Mouse (Mus musculus): Measurements from ENCODE around the gene Hist1h4i. TPM values are rescaled to one million over a fixed set of nuclear protein-coding genes. Genes with fewer than 3 reads are reported as not detected.

The Hist1h4i gene
- polyA plus RNA-seq, 1 experiment from 2014 or later = 52.6 TPM

DNA sequence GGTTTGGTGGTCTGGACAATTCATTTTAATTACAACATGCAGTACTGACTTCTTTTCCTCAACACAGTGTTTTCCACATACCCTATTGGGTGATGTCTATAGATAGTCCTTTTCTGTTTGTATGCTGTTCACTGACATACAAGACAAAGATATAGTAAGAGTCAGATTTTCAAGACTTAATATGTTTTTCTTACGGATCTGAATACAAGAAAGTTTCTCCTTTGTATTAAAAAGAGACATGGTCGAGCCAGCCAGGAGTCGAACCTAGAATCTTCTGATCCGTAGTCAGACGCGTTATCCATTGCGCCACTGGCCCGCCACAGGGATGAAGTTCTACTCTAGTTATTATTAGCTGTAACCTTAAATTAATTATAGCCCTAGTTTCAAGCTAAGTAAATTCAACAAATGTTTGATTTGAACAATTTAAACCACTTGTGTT, 20.2 kb downstream of the Hist1h4i start:
- Histone ChIP-seq H3K9ac (peak overlapping the region; percentile 80), H3K9me3 (replicated peaks) (no peaks in the 10 kb centered on the region), H3K36me3 (no peaks in the 10 kb centered on the region), H3K4me2 (peak overlapping the region; percentile 81), H3K4me1 (replicated peaks) (peaks cover 24% of the 10 kb centered on the region), H3K4me3 (replicated peaks) (peak overlapping the region; percentile 70), H3K27me3 (no peaks in the 10 kb centered on the region), H3K27ac (peak overlapping the region; percentile 76)
- under 1% methylated on average over 8 of the region's 8 CpGs for WGBS (ENCODE audit: insufficient replicate concordance)
- DNase-seq = peak; percentile 76
- ATAC-seq (ENCODE audit: low read depth) = peak; percentile 75

DNA sequence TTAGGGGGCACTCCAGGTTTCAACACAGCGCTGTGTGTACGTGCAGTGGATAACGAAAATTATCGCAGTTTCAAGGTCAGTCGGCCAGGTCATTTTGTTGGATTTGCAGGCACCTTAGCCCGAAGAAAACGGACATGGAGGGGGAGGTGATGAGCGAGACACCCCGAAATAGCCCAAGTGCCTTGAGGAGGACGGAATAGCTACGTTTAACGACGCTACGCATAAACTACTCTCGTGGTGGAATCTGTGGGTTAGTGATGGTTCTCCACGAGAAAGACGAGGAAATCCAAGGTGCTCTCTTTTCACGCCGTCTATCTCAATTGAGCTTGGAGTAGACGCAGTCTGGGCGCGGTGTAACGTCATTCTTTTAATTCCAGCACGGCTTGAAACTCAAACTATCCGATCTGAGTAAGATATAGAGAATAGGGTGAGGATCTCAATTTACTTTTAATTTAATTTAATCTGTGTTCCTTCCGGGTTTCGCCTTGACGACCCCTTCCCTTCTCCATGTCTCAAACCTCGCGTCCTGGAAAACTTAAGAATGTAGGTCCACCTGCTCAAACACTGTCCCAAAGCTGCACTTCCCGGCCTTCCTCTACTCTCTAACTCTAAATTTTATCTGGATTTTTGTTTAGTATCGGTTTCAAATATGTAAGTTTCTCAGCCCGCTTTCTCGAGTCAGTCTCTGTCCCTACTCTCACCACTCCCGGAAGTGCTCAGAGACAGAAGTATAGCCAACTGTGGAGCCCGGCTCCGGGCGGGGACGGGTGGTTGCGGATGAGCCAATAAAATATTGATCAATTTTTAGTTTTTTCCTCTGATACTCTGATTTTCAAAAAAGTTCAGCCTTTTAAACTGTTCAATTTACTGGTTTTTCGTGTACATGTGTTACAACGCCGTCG, 21.0 kb downstream of the Hist1h4i start:
- H3K4me2 ChIP-seq = peak overlapping the region; percentile 81
- ATAC-seq (ENCODE audit: low read depth) = peak; percentile 67
- H3K4me1 ChIP-seq (replicated peaks) = peaks cover 24% of the 10 kb centered on the region
- no peaks in the 10 kb centered on the region for H3K9me3 ChIP-seq (replicated peaks)
- no peak for DNase-seq
- under 1% methylated on average over 44 of the region's 44 CpGs for WGBS (ENCODE audit: insufficient replicate concordance)
- H3K36me3 ChIP-seq = no peaks in the 10 kb centered on the region
- peak overlapping the region; percentile 80 for H3K9ac ChIP-seq
- H3K27me3 ChIP-seq = peaks cover 3% of the 10 kb centered on the region; the same call in 1 of the 2 replicates
- H3K4me3 ChIP-seq (replicated peaks) = peak overlapping the region; percentile 70
- peak overlapping the region; percentile 59 for H3K27ac ChIP-seq

DNA sequence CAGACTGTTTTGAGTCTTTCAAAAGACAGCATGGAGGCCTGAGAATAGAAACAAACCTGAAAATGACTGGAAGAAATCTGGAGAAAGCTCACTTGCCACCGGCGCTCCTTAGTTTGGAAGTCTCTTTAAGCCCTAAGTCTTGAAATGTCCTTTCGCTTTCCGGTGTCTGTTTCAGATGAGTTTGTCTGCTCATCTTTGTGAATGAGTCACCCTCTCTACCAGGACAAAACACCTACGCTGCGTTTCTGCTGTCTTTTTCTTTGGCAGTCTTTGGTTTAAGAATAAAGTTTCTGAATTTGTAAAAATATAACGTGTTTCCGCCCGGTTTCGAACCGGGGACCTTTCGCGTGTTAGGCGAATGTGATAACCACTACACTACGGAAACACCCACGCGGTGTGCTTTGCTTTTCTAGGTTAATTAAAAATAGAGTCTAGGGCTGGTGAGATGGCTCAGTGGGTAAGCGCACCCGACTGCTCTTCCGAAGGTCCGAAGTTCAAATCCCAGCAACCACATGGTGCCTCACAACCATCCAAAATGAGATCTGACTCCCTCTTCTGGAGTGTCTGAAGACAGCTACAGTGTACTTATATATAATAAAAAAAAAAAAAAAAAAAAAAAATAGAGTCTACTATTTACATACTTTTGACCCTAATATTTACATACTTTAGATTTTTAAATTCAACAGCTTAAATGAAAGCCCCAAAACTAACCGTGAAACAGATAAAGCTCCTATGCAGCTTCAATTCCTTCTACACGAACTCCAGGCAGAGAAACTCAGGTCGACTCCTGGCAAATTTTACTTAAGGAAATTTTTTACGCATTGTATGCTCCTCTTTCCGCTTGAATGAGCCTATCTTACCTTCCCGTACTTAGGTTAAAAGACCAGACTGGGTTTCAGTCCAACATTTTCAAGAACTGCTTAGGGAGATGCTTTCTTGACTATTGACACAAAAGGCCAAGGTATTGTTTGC, 25.4 kb downstream of the Hist1h4i start:
- Histone ChIP-seq H3K9me3 (replicated peaks) (no peaks in the 10 kb centered on the region), H3K4me1 (replicated peaks) (peaks cover 34% of the 10 kb centered on the region), H3K27me3 (peaks cover 40% of the 10 kb centered on the region), H3K4me3 (replicated peaks) (peak overlapping the region; percentile 39), H3K36me3 (no peaks in the 10 kb centered on the region), H3K27ac (no peak overlapping the region), H3K9ac (peak overlapping the region; percentile 2; the same call in 1 of the 2 replicates), H3K4me2 (peak overlapping the region; percentile 60)
- DNase-seq = peak; percentile 86
- WGBS (ENCODE audit: insufficient replicate concordance) = 10% methylated on average over 27 of the region's 27 CpGs
- ATAC-seq (ENCODE audit: low read depth) = peak; percentile 86

DNA sequence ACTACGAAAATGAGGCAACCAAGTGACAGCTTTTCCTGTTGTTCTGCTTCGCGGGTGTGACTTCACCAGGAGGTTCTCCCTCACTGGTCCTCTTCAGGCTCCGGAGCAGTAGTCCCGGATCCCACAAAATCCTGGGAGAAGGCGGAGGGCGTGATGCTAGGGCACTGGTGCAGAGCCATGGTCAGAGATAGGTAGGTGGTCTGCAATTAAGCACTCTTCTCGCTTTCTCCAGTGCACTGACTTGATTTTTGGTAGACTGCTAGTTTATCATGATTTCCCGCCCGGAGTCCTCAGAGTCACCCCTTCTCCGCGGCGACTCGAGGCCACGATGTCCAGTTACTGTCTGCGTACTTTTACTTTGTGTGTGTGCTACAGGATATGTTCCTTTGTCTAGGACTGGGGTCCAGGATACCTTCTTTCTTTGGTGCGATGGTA, 26.7 kb downstream of the Hist1h4i start:
- Histone ChIP-seq H3K4me2 (peak overlapping the region; percentile 60), H3K9me3 (replicated peaks) (no peaks in the 10 kb centered on the region), H3K27ac (no peak overlapping the region), H3K4me1 (replicated peaks) (peaks cover 28% of the 10 kb centered on the region), H3K9ac (peak overlapping the region; percentile 26; the same call in 1 of the 2 replicates), H3K36me3 (no peaks in the 10 kb centered on the region), H3K4me3 (replicated peaks) (peak overlapping the region; percentile 39), H3K27me3 (peaks cover 54% of the 10 kb centered on the region)
- ATAC-seq (ENCODE audit: low read depth) = no peak
- 8% methylated on average over 17 of the region's 17 CpGs for WGBS (ENCODE audit: insufficient replicate concordance)
- DNase-seq = no peak

DNA sequence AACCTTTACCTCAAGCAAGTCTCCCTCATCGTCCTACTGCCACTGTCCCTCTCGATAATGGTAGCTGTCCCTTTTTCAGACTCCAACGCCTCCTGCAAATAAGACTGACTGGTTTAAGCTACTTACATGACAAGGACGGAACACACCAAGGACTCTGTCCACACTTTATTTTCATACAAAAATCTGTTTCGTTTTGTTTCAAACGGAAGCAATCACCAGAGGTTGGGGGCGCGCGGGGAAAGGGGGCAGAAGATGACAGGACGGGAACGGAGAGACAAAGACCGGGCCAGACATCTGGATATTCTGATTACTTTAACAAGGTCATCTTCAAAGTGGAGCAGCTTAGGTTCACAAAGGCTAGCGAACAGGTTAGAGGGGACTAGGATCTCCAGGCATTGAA, 27.4 kb downstream of the Hist1h4i start:
- DNase-seq (no peak), ATAC-seq (ENCODE audit: low read depth) (no peak)
- H3K9me3 ChIP-seq (replicated peaks) = no peaks in the 10 kb centered on the region
- peaks cover 27% of the 10 kb centered on the region for H3K4me1 ChIP-seq (replicated peaks)
- H3K27ac ChIP-seq = no peak overlapping the region
- no peak overlapping the region for H3K9ac ChIP-seq
- 17% methylated on average over 13 of the region's 13 CpGs for WGBS (ENCODE audit: insufficient replicate concordance)
- H3K36me3 ChIP-seq = no peaks in the 10 kb centered on the region
- peaks cover 61% of the 10 kb centered on the region for H3K27me3 ChIP-seq
- H3K4me3 ChIP-seq (replicated peaks) = peak overlapping the region; percentile 22
- peak overlapping the region; percentile 60 for H3K4me2 ChIP-seq

DNA sequence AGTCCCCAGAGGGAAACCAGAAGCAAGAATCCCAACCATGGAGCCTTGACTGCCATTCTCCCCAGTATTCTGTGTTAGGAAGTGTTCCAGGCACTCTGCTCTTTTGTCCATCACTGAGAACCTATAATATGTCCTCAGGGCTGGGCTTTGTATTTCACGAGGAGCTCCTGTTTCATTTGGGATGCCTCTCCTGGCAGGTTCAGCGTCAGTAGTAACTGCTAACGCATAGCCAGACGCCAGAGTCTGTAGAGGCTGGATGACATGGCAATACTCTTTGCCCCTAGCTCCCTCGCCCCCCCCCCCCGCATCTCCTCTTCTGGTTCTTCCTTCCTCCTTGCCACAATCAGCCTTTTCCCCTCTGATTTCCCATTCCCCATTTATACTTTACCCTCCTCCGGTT, 31.5 kb downstream of the Hist1h4i start, which contains the start of gene Prss16:
Prss16 (minus strand) TSS at position 101 of the 400 bp plus-strand sequence.
- Histone ChIP-seq H3K4me1 (replicated peaks) (peaks cover 35% of the 10 kb centered on the region), H3K9ac (no peak within 1 kb of the TSS), H3K27me3 (peaks cover 93% of the 10 kb centered on the region), H3K27ac (no peak within 1 kb of the TSS), H3K4me2 (no peak within 1 kb of the TSS), H3K36me3 (no peaks in the 10 kb centered on the region), H3K4me3 (replicated peaks) (no peak within 1 kb of the TSS), H3K9me3 (replicated peaks) (no peaks in the 10 kb centered on the region)
- no peak for ATAC-seq (ENCODE audit: low read depth)
- 22% methylated on average over 6 of the region's 7 CpGs for WGBS (ENCODE audit: insufficient replicate concordance)
- no peak for DNase-seq

DNA sequence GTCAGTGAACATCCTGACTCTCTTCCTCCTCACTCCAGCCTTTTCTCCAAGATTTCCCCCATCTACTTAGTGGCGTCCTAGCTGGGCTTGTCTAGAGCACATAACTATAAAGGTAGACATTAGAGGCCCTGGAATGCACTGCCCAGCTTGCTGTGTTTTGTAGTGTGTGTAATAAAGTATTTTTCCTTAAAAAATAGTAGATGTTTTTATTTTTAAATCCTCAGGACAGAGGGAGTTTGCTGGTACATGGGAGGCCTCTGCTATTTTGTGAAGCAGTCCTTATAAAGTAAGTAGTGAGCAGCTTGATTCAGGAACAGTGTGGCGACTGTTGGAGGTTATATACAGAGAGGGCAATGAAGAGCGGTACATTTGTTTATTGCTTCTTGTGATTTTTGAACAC, 32.5 kb downstream of the Hist1h4i start:
- no peaks in the 10 kb centered on the region for H3K36me3 ChIP-seq
- H3K4me2 ChIP-seq = no peak overlapping the region
- peaks cover 93% of the 10 kb centered on the region for H3K27me3 ChIP-seq
- H3K4me1 ChIP-seq (replicated peaks) = peaks cover 26% of the 10 kb centered on the region
- no peak for ATAC-seq (ENCODE audit: low read depth)
- no peaks in the 10 kb centered on the region for H3K9me3 ChIP-seq (replicated peaks)
- no peak overlapping the region for H3K9ac ChIP-seq
- no peak overlapping the region for H3K27ac ChIP-seq
- 63% methylated on average over 3 of the region's 3 CpGs for WGBS (ENCODE audit: insufficient replicate concordance)
- no peak overlapping the region for H3K4me3 ChIP-seq (replicated peaks)
- no peak for DNase-seq

DNA sequence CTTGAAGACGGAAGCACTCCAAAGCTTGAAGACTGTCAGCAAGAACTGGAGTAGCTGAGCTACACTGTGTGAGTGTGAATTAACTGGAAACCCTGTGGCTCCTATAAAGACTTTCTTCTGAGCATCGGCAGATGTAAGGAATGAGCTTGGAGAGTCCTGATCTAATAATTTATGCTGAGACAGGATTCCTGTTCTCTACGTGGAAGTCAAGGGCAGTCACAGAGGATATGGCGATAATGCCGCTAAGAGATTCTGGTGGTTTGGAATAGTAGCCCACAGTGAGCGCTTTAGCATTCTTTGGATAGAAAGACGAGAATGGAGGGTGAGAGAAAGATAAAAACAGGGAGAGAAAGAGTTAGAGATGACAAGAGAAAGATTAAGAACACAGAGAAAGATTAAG, 33.3 kb downstream of the Hist1h4i start:
- H3K4me2 ChIP-seq = no peak overlapping the region
- H3K9me3 ChIP-seq (replicated peaks) = no peaks in the 10 kb centered on the region
- H3K4me1 ChIP-seq (replicated peaks) = peaks cover 24% of the 10 kb centered on the region
- no peaks in the 10 kb centered on the region for H3K36me3 ChIP-seq
- H3K27ac ChIP-seq = no peak overlapping the region
- H3K9ac ChIP-seq = no peak overlapping the region
- ATAC-seq (ENCODE audit: low read depth) (no peak), DNase-seq (no peak)
- no peak overlapping the region for H3K4me3 ChIP-seq (replicated peaks)
- WGBS (ENCODE audit: insufficient replicate concordance) = 59% methylated on average over 7 of the region's 7 CpGs
- H3K27me3 ChIP-seq = peaks cover 95% of the 10 kb centered on the region

DNA sequence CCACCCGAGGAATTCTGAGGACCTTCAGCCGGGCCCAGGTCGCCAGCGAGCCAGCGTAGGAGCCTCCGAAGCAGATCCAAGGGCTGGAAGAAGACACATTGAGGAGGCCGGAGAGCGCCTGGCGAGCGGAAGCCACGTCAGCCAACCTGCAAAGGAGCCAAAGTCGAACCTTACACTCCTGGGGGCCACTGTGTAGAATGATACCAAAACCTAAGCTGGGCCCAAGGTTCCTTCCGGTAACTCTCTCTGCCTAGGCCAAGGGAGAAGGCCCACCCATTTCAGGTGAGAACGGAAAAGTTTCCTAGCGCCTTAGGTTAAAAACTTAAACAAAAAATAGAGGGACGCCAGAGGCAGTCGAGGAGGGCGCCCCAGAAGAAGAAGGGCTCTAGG, 34.0 kb downstream of the Hist1h4i start:
- Histone ChIP-seq H3K4me1 (replicated peaks) (peaks cover 26% of the 10 kb centered on the region), H3K36me3 (no peaks in the 10 kb centered on the region), H3K9me3 (replicated peaks) (no peaks in the 10 kb centered on the region), H3K27me3 (peaks cover 95% of the 10 kb centered on the region), H3K4me2 (peak overlapping the region; percentile 90), H3K27ac (no peak overlapping the region), H3K9ac (0 out of 2 replicates have a peak overlapping the region, but pooled peaks have one; percentile 59), H3K4me3 (replicated peaks) (peak overlapping the region; percentile 65)
- ATAC-seq (ENCODE audit: low read depth) = no peak
- DNase-seq = no peak
- 7% methylated on average over 18 of the region's 18 CpGs for WGBS (ENCODE audit: insufficient replicate concordance)

DNA sequence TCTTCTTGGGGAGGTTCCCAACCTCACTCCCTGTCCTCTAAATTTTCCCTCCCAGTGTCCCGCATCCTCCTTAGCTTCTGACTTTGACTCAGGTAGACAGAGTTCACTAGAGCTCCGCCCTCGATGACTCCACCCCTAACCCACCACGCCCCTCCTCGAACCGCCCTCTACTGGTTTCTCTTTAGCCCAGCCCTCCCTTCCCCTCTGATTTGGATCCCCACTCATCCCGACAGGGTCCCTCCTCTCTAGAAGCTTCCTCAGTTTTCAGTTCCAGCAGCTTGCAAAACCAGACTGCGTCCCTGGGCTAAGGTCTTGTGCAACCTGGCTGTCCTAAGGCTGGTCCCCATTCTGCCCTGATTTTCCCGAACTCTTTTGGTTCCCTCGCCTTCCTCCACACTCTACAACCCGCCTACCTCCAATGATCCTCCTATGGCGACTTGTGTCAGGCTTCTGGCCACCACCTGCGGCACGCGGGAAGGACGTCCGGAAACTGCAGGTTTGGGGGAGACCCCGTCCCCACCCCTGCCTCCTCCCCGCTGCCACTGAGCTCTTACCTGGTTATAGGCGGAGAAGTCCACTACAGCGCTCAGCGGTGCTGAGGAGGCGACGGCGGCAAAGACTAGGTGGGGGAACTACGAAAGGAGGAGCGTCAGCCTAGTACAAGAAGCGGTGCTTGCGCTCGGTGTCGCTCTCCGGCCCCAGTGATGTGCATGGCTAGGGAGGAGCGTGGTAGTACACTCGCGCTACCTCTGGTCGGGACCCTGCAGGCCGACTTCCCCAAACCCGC, 34.6 kb downstream of the Hist1h4i start:
- H3K9ac ChIP-seq = peak overlapping the region; percentile 59
- no peak for DNase-seq
- WGBS (ENCODE audit: insufficient replicate concordance) = under 1% methylated on average over 38 of the region's 38 CpGs
- peak overlapping the region; percentile 65 for H3K4me3 ChIP-seq (replicated peaks)
- peaks cover 32% of the 10 kb centered on the region for H3K4me1 ChIP-seq (replicated peaks)
- H3K4me2 ChIP-seq = peak overlapping the region; percentile 90
- peak; percentile 85 for ATAC-seq (ENCODE audit: low read depth)
- H3K9me3 ChIP-seq (replicated peaks) = no peaks in the 10 kb centered on the region
- H3K36me3 ChIP-seq = no peaks in the 10 kb centered on the region
- H3K27me3 ChIP-seq = peaks cover 97% of the 10 kb centered on the region
- no peak overlapping the region for H3K27ac ChIP-seq
